ENCODE assay signal across 25 mouse cellular contexts in the genomic region with DNA sequence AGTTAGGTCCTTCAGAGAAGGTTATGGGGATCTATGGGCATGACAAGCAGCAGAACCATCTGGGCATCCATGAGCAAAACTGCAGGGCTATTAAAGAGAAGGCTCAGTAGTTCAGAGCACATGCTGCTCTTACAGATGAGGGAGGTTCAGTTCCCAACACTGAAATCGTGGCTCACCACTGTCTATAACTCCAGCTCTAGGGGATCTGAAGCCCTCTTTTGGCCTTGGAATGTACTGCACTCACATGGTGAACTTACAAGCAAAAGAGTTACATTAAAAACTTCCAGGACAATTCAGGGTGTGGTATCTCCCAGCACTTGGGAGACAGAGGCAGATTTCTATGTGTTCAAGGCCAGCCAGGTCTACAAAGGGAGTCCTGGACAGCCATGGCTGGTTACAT. TPM values are rescaled to one million over a fixed set of nuclear protein-coding genes. Genes with fewer than 3 reads are reported as not detected.
A peak's percentile ranks its signal among the peaks of the same experiment; 100 is the strongest.
DNase-seq lines count a peak whose midpoint lies in the region; ATAC-seq and TF ChIP-seq lines count a peak whose summit lies in the region.
"Had no signal": no experiment of that assay in that cellular context is flagged by ENCODE, and none has a peak within 500 bp of the region (broad histone marks: within the 10 kb centered on the region; RNA-seq: fewer than 3 reads in every experiment).

No protein-coding gene starts in this region.

- no peak for DNase-seq in forebrain, postnatal 0 days
- no peak for DNase-seq in forebrain, embryonic 10.5 days (ENCODE audit: extremely low spot score, low spot score)
- DNase-seq in kidney, adult 18-20 months: peak; percentile 10
- DNase-seq in kidney, postnatal 10 days: no peak
- peak; percentile 3 for DNase-seq in lung, adult 2 months
- DNase-seq in lung, postnatal 25 days (ENCODE audit: low spot score): no peak
- no peak for DNase-seq in retina, embryonic 14.5 days (ENCODE audit: low spot score)
- DNase-seq: adrenal gland, adult 2 months; left cerebral cortex, postnatal 4 days; right cerebral cortex, postnatal 14 days had no signal

- ATAC-seq in forebrain, postnatal 0 days: no peak
- ATAC-seq in megakaryocyte-erythroid progenitor cell, adult 5-6 weeks (replicated peaks; ENCODE audit: low FRiP score, low TSS enrichment, poor library complexity, severe bottlenecking): 0 out of 2 replicates have a peak, but pooled peaks have one; percentile 2
- ATAC-seq: forebrain, embryonic 15.5 days; midbrain, embryonic 15.5 days had no signal

- WGBS in forebrain, postnatal 0 days: 91% methylated on average over 1 of the region's 1 CpGs
- WGBS in forebrain, embryonic 10.5 days: 91% methylated on average over 1 of the region's 1 CpGs
- 90% methylated on average over 1 of the region's 1 CpGs for WGBS in lung, adult 2 months

- no peak for TF ChIP-seq POLR2A in lung, adult 2 months (IDR thresholded peaks at IDR 0.05; ENCODE audit: borderline replicate concordance, extremely low read depth, low read depth, low read length)

- H3K4me1 ChIP-seq in forebrain, postnatal 0 days (ENCODE audit: insufficient read depth): peaks cover 22% of the 10 kb centered on the region
- peaks cover 46% of the 10 kb centered on the region for H3K4me1 ChIP-seq in forebrain, embryonic 10.5 days
- H3K4me1 ChIP-seq in lung, adult 2 months (ENCODE audit: control insufficient read depth, insufficient read depth, low read length): peaks cover 72% of the 10 kb centered on the region

- H3K27ac ChIP-seq in forebrain, postnatal 0 days (ENCODE audit: low read depth, low read length): no peak overlapping the region
- H3K27ac ChIP-seq in forebrain, embryonic 10.5 days: no peak overlapping the region
- H3K27ac ChIP-seq: embryonic facial prominence, embryonic 13.5 days; forebrain, embryonic 15.5 days; hindbrain, embryonic 12.5 days; lung, embryonic 15.5 days; midbrain, embryonic 15.5 days had no signal

- H3K27me3 ChIP-seq in forebrain, postnatal 0 days (ENCODE audit: insufficient read depth, low read length): no peaks in the 10 kb centered on the region
- H3K27me3 ChIP-seq in forebrain, embryonic 10.5 days (ENCODE audit: poor library complexity, severe bottlenecking): no peaks in the 10 kb centered on the region
- H3K27me3 ChIP-seq: embryonic facial prominence, embryonic 13.5 days; forebrain, embryonic 15.5 days; hindbrain, embryonic 12.5 days; lung, embryonic 15.5 days; midbrain, embryonic 15.5 days had no signal

- H3K9ac ChIP-seq in forebrain, postnatal 0 days: no peak overlapping the region
- H3K9ac ChIP-seq: embryonic facial prominence, embryonic 13.5 days; forebrain, embryonic 15.5 days; hindbrain, embryonic 12.5 days; lung, embryonic 15.5 days; midbrain, embryonic 15.5 days had no signal

- peak; percentile 13; the same call in 1 of the 2 replicates for TF ChIP-seq CTCF in forebrain, postnatal 0 days (IDR thresholded peaks at IDR 0.05; ENCODE audit: low read depth)
- no peak for TF ChIP-seq CTCF in lung, adult 2 months (IDR thresholded peaks at IDR 0.05; ENCODE audit: insufficient read depth, low read length)

- H3K9me3 ChIP-seq in forebrain, postnatal 0 days (ENCODE audit: low read length): no peaks in the 10 kb centered on the region
- no peaks in the 10 kb centered on the region for H3K9me3 ChIP-seq in forebrain, embryonic 10.5 days
- H3K9me3 ChIP-seq: embryonic facial prominence, embryonic 13.5 days; forebrain, embryonic 15.5 days; hindbrain, embryonic 12.5 days; lung, embryonic 15.5 days; midbrain, embryonic 15.5 days had no signal

- no peak overlapping the region for H3K4me2 ChIP-seq in forebrain, postnatal 0 days (ENCODE audit: low read depth)
- H3K4me2 ChIP-seq: embryonic facial prominence, embryonic 13.5 days; forebrain, embryonic 15.5 days; heart, embryonic 11.5 days; hindbrain, embryonic 12.5 days; liver, embryonic 11.5 days; lung, embryonic 15.5 days; midbrain, embryonic 15.5 days had no signal

- no peaks in the 10 kb centered on the region for H3K36me3 ChIP-seq in forebrain, postnatal 0 days (ENCODE audit: insufficient read depth)
- H3K36me3 ChIP-seq in forebrain, embryonic 10.5 days (replicated peaks): peaks cover 13% of the 10 kb centered on the region; the same call in 1 of the 2 replicates
- H3K36me3 ChIP-seq: embryonic facial prominence, embryonic 13.5 days; forebrain, embryonic 15.5 days; hindbrain, embryonic 12.5 days; lung, embryonic 15.5 days; midbrain, embryonic 15.5 days had no signal

- H3K4me3 ChIP-seq in forebrain, postnatal 0 days (ENCODE audit: low read depth, low read length): no peak overlapping the region
- no peak overlapping the region for H3K4me3 ChIP-seq in forebrain, embryonic 10.5 days
- no peak overlapping the region for H3K4me3 ChIP-seq in lung, adult 2 months (replicated peaks; ENCODE audit: extremely low read depth, low read depth, low read length)
- H3K4me3 ChIP-seq: embryonic facial prominence, embryonic 13.5 days; forebrain, embryonic 15.5 days; hindbrain, embryonic 12.5 days; lung, embryonic 15.5 days; midbrain, embryonic 15.5 days; myocyte had no signal

RNA-seq across cellular contexts. Expression of a gene that starts 6.3 kb away (rescaled TPM):
- not detected in 2 replicates for total RNA-seq in forebrain, postnatal 0 days (2014; rRNA removed)
- polyA plus RNA-seq in forebrain, postnatal 0 days (2015; fragmentation: Nextera tagmentation; extraction: Ambion mirVana): not detected in 2 replicates
- polyA plus RNA-seq in forebrain, embryonic 10.5 days (2016; fragmentation: Nextera tagmentation; extraction: Ambion mirVana): 0.21 TPM in 1 of 2 replicates, not detected in the other
- polyA plus RNA-seq in lung, adult 2 months (2012; rRNA removed): not detected in 2 replicates
- not detected in 2 replicates for total RNA-seq in megakaryocyte-erythroid progenitor cell, adult 5-6 weeks (2014; fragmentation: Nextera tagmentation)
- total RNA-seq in megakaryocyte-erythroid progenitor cell, adult 5-6 weeks (2017): 0.15 TPM in 1 of 2 replicates, not detected in the other
- total RNA-seq: adrenal gland, adult 2 months; gastrocnemius, adult 8-10 months; heart, postnatal 14 days; layer of hippocampus, adult 8-10 months; left cerebral cortex, adult 18-20 months; left cerebral cortex, postnatal 4 days; megakaryocyte progenitor cell, adult 5-6 weeks had no signal
- polyA plus RNA-seq: adrenal gland, adult 2 months; embryonic facial prominence, embryonic 13.5 days; heart, embryonic 11.5 days; kidney, embryonic 16.5 days; liver, embryonic 11.5 days had no signal

RNA-seq across cellular contexts. Expression of a gene that starts 15.7 kb away (rescaled TPM):
- 25.5 and 32.0 TPM in 2 replicates for total RNA-seq in forebrain, postnatal 0 days (2014; rRNA removed)
- polyA plus RNA-seq in forebrain, postnatal 0 days (2015; fragmentation: Nextera tagmentation; extraction: Ambion mirVana): 24.8 and 32.0 TPM in 2 replicates
- 23.1 and 23.8 TPM in 2 replicates for polyA plus RNA-seq in forebrain, embryonic 10.5 days (2016; fragmentation: Nextera tagmentation; extraction: Ambion mirVana)
- polyA plus RNA-seq in lung, adult 2 months (2012; rRNA removed): 88.4 and 109 TPM in 2 replicates
- 36.6 and 56.3 TPM in 2 replicates for total RNA-seq in megakaryocyte-erythroid progenitor cell, adult 5-6 weeks (2014; fragmentation: Nextera tagmentation)
- 14.7 and 17.3 TPM in 2 replicates for total RNA-seq in megakaryocyte-erythroid progenitor cell, adult 5-6 weeks (2017)

Comparison
In these comparisons a context has a peak if more than half of its experiments do, and no peak if none do; other contexts are left out.
1. DNase-seq: peak in kidney, adult 18-20 months (single experiment) and lung, adult 2 months (single experiment); none in forebrain, postnatal 0 days (single experiment), forebrain, embryonic 10.5 days (single experiment), kidney, postnatal 10 days (single experiment), lung, postnatal 25 days (single experiment) and retina, embryonic 14.5 days (single experiment).